Mouse (Mus musculus) forebrain, embryonic 11.5 days (tissue): ENCODE measurements around the gene Atp2b2. TPM values are rescaled to one million over a fixed set of nuclear protein-coding genes. Genes with fewer than 3 reads are reported as not detected.

Experiments
- ATAC-seq: fragments of 200-750 bp; cut with Nextera tagmentation; replicated peaks from 2 replicates; pipeline ENCODE4 v1.8.0; 2017; ENCODE audit warnings: moderate TSS enrichment; ENCODE audit not compliant: low FRiP score
- DNase-seq: peaks from one replicate; pipeline ENCODE4 v3.0.0-alpha.2; 2017; ENCODE audit warnings: low spot score
- H3K27ac ChIP-seq: fragments of 300-500 bp; sonication (generic); 2 replicates; pipeline ENCODE4 v1.5.1; 2014; ENCODE audit warnings: low read depth, low read length
- H3K27me3 ChIP-seq: fragments of 300-500 bp; sonication (generic); 2 replicates; pipeline ENCODE4 v1.6.1; 2014; ENCODE audit warnings: mild to moderate bottlenecking, low read length, mixed read lengths; ENCODE audit not compliant: control insufficient read depth, insufficient read depth
- H3K36me3 ChIP-seq: fragments of 300-500 bp; sonication (generic); 2 replicates; pipeline ENCODE4 v1.6.1; 2014; ENCODE audit warnings: mild to moderate bottlenecking, low read length, moderate library complexity, mixed read lengths; ENCODE audit not compliant: control insufficient read depth, insufficient read depth
- H3K4me1 ChIP-seq: fragments of 300-500 bp; sonication (generic); replicated peaks from 2 replicates; pipeline ENCODE4 v1.6.1; 2014; ENCODE audit warnings: low read length, mixed read lengths; ENCODE audit not compliant: control insufficient read depth, insufficient read depth
- H3K4me2 ChIP-seq: fragments of 300-500 bp; sonication (generic); 2 replicates; pipeline ENCODE4 v1.6.1; 2014; ENCODE audit warnings: low read depth, mild to moderate bottlenecking, low read length, moderate library complexity, mixed read lengths; ENCODE audit not compliant: severe bottlenecking
- H3K4me3 ChIP-seq: fragments of 300-500 bp; sonication (generic); 2 replicates; pipeline ENCODE4 v1.5.1; 2014; ENCODE audit warnings: low read depth, low read length
- H3K9ac ChIP-seq: fragments of 300-500 bp; sonication (generic); 2 replicates; pipeline ENCODE4 v1.6.1; 2014; ENCODE audit warnings: low read length
- H3K9me3 ChIP-seq: fragments of 300-500 bp; sonication (generic); 2 replicates; pipeline ENCODE4 v1.6.1; 2016; ENCODE audit warnings: low read length, mixed read lengths; ENCODE audit not compliant: control insufficient read depth
- whole genome bisulfite sequencing: fragments of 180-500 bp; shearing (Covaris S2); extraction: QIAGEN DNeasy Blood & Tissue Kit; methylation state at CpG from one replicate; pipeline ENCODE4 v1.1.7; 2014; 5-methylcytosine and 5-hydroxymethylcytosine counted together
- polyA plus RNA-seq: library from polyadenylated mRNA; unstranded; fragments of >200 nt; fragmentation: Nextera tagmentation; extraction: Ambion mirVana; gene quantifications from 2 replicates; pipeline ENCODE4 v1.2.1, GENCODE M21; 2014

The Atp2b2 gene
- polyA plus RNA-seq, 1 experiment from 2014 or later = 2.5 TPM

- DNase-seq = peak; percentile 81
- H3K9ac ChIP-seq = no peak overlapping the region
- no peak overlapping the region for H3K4me2 ChIP-seq
- no peaks in the 10 kb centered on the region for H3K9me3 ChIP-seq
- no peaks in the 10 kb centered on the region for H3K4me1 ChIP-seq
- 32% methylated on average over 7 of the region's 7 CpGs for WGBS
- no peak overlapping the region for H3K4me3 ChIP-seq
- no peak overlapping the region for H3K27ac ChIP-seq
- H3K27me3 ChIP-seq = no peaks in the 10 kb centered on the region
- peak; percentile 51 for ATAC-seq
- H3K36me3 ChIP-seq = no peaks in the 10 kb centered on the region
Observed at GRCm38 (mm10) chr6:113761644-113762043, 280.8 kb downstream of the Atp2b2 start.

GRCm38 (mm10) chr6:113749119-113749685 lies 293.2 kb downstream of the Atp2b2 start:
- Histone ChIP-seq H3K9me3 (no peaks in the 10 kb centered on the region), H3K4me3 (no peak overlapping the region), H3K27ac (no peak overlapping the region), H3K36me3 (no peaks in the 10 kb centered on the region), H3K9ac (no peak overlapping the region), H3K27me3 (no peaks in the 10 kb centered on the region), H3K4me2 (no peak overlapping the region), H3K4me1 (no peaks in the 10 kb centered on the region)
- ATAC-seq = no peak
- no peak for DNase-seq
- WGBS = 66% methylated on average over 17 of the region's 17 CpGs

- 41% methylated on average over 26 of the region's 26 CpGs for WGBS
- no peak for ATAC-seq
- Histone ChIP-seq H3K27me3 (no peaks in the 10 kb centered on the region), H3K9ac (no peak overlapping the region), H3K4me2 (peak overlapping the region; percentile 8; the same call in 1 of the 2 replicates), H3K4me1 (no peaks in the 10 kb centered on the region), H3K9me3 (no peaks in the 10 kb centered on the region), H3K4me3 (no peak overlapping the region), H3K36me3 (no peaks in the 10 kb centered on the region), H3K27ac (no peak overlapping the region)
- DNase-seq = no peak
Observed at GRCm38 (mm10) chr6:113748351-113748750, 294.1 kb downstream of the Atp2b2 start.

- no peak for ATAC-seq
- H3K9me3 ChIP-seq = no peaks in the 10 kb centered on the region
- DNase-seq = no peak
- H3K4me3 ChIP-seq = no peak overlapping the region
- no peak overlapping the region for H3K27ac ChIP-seq
- no peaks in the 10 kb centered on the region for H3K27me3 ChIP-seq
- H3K9ac ChIP-seq = no peak overlapping the region
- no peaks in the 10 kb centered on the region for H3K36me3 ChIP-seq
- no peak overlapping the region for H3K4me2 ChIP-seq
- WGBS = 90% methylated on average over 14 of the region's 14 CpGs
- H3K4me1 ChIP-seq = no peaks in the 10 kb centered on the region
Observed at GRCm38 (mm10) chr6:113747284-113747683, 295.1 kb downstream of the Atp2b2 start.

- no peak overlapping the region for H3K9ac ChIP-seq
- H3K27me3 ChIP-seq = no peaks in the 10 kb centered on the region
- DNase-seq = no peak
Observed at GRCm38 (mm10) chr6:113745117-113745516, 297.3 kb downstream of the Atp2b2 start.

GRCm38 (mm10) chr6:113743111-113743510 lies 299.3 kb downstream of the Atp2b2 start:
- no peaks in the 10 kb centered on the region; the same call in 1 of the 2 replicates for H3K4me1 ChIP-seq
- DNase-seq = no peak
- H3K27me3 ChIP-seq = no peaks in the 10 kb centered on the region
- no peak overlapping the region for H3K9ac ChIP-seq
- no peaks in the 10 kb centered on the region for H3K9me3 ChIP-seq
- ATAC-seq = no peak
- H3K4me3 ChIP-seq = no peak overlapping the region
- no peaks in the 10 kb centered on the region for H3K36me3 ChIP-seq
- no peak overlapping the region for H3K4me2 ChIP-seq
- 68% methylated on average over 1 of the region's 1 CpGs for WGBS
- no peak overlapping the region for H3K27ac ChIP-seq

More at GRCm38 (mm10) chr6:113745117-113745516, 297.3 kb downstream of the Atp2b2 start:
- Histone ChIP-seq H3K36me3 (no peaks in the 10 kb centered on the region), H3K4me3 (no peak overlapping the region), H3K4me2 (no peak overlapping the region), H3K4me1 (no peaks in the 10 kb centered on the region), H3K9me3 (no peaks in the 10 kb centered on the region), H3K27ac (no peak overlapping the region)
- ATAC-seq = no peak

GRCm38 (mm10) chr6:113742321-113742720 lies 300.1 kb downstream of the Atp2b2 start:
- ATAC-seq (no peak), DNase-seq (no peak)
- H3K4me3 ChIP-seq = no peak overlapping the region
- no peak overlapping the region for H3K9ac ChIP-seq
- no peaks in the 10 kb centered on the region; the same call in 1 of the 2 replicates for H3K36me3 ChIP-seq
- H3K9me3 ChIP-seq = no peaks in the 10 kb centered on the region
- WGBS = 81% methylated on average over 1 of the region's 1 CpGs
- H3K4me1 ChIP-seq = no peaks in the 10 kb centered on the region; the same call in 1 of the 2 replicates
- H3K27me3 ChIP-seq = no peaks in the 10 kb centered on the region
- no peak overlapping the region for H3K27ac ChIP-seq
- no peak overlapping the region for H3K4me2 ChIP-seq

GRCm38 (mm10) chr6:113741425-113741824 lies 301.0 kb downstream of the Atp2b2 start:
- Histone ChIP-seq H3K9ac (no peak overlapping the region), H3K9me3 (no peaks in the 10 kb centered on the region), H3K4me3 (no peak overlapping the region), H3K36me3 (no peaks in the 10 kb centered on the region; the same call in 1 of the 2 replicates), H3K27me3 (no peaks in the 10 kb centered on the region), H3K4me1 (no peaks in the 10 kb centered on the region; the same call in 1 of the 2 replicates), H3K27ac (no peak overlapping the region), H3K4me2 (no peak overlapping the region)
- 74% methylated on average over 2 of the region's 2 CpGs for WGBS
- ATAC-seq (no peak), DNase-seq (no peak)
